In genomic region chr6:30252271-30253010, GRCm38 (mm10) we compare ENCODE assay signal across 16 mouse cellular contexts. TPM values are rescaled to one million over a fixed set of nuclear protein-coding genes. Genes with fewer than 3 reads are reported as not detected.
DNase-seq lines count a peak whose midpoint lies in the region; ATAC-seq and TF ChIP-seq lines count a peak whose summit lies in the region.
"Had no signal": no experiment of that assay in that cellular context is flagged by ENCODE, and none has a peak within 500 bp of the region (broad histone marks: within the 10 kb centered on the region; RNA-seq: fewer than 3 reads in every experiment).

No protein-coding gene starts in this region.

- intact Hi-C loops in left cerebral cortex, postnatal 14 days (cut with DNase I): no loop called here

- DNase-seq in frontal cortex, adult 2 months (ENCODE audit: extremely low spot score in 1 of 2, low spot score in 1 of 2): no peak
- peak; percentile 9 for DNase-seq in kidney, adult 11 months
- DNase-seq in kidney, adult 18-20 months: no peak
- DNase-seq in 3T3-L1 (ENCODE audit: low read depth, low spot score): peak; percentile 77
- no peak for DNase-seq in layer of hippocampus, adult 2 months (ENCODE audit: low spot score in 2 of 2)
- DNase-seq in left cerebral cortex, postnatal 14 days (ENCODE audit: low spot score in 2 of 2): no peak
- DNase-seq: adrenal gland, adult 8-10 months; B cell, adult 2 months; cerebellum, adult 8-10 months; right cerebral cortex, postnatal 14 days had no signal

- no peak overlapping the region for H3K27ac ChIP-seq in layer of hippocampus, adult 2 months
- H3K27ac ChIP-seq: forebrain, embryonic 10.5 days; heart, embryonic 10.5 days; hindbrain, embryonic 13.5 days; midbrain, embryonic 13.5 days had no signal

- TF ChIP-seq CTCF in layer of hippocampus, adult 2 months (conservative IDR thresholded peaks at IDR 0.05): no peak

- H3K4me3 ChIP-seq in layer of hippocampus, adult 2 months: no peak overlapping the region
- H3K4me3 ChIP-seq: forebrain, embryonic 10.5 days; heart, embryonic 10.5 days; hindbrain, embryonic 13.5 days; midbrain, embryonic 13.5 days had no signal

- ATAC-seq in frontal cortex, adult (ENCODE audit: low TSS enrichment): peak; percentile 42; the same call in 1 of the 2 replicates
- 0 out of 2 replicates have a peak, but pooled peaks have one; percentile 26 for ATAC-seq in erythroblast, adult 5-6 weeks (replicated peaks; ENCODE audit: low FRiP score, poor library complexity, severe bottlenecking)
- ATAC-seq: midbrain, embryonic 13.5 days had no signal

RNA-seq across cellular contexts. Expression of gene Ube2h, which starts 51.9 kb away (rescaled TPM):
- 78.2 and 80.0 TPM in 2 replicates for polyA plus RNA-seq in frontal cortex, adult 2 months (2012; rRNA removed)
- total RNA-seq in erythroblast, adult 5-6 weeks (2015; ENCODE audit: low replicate concordance): 230 and 271 TPM in 2 replicates
- 407 and 551 TPM in 2 replicates for total RNA-seq in erythroblast, adult 5-6 weeks (2017; ENCODE audit: low replicate concordance)
- 10 to 100 TPM; 87.9 to 88.1 TPM for total RNA-seq in layer of hippocampus, adult 2 months (2021)
- 10 to 100 TPM; 93.9 to 94.4 TPM for total RNA-seq in left cerebral cortex, postnatal 14 days (2021)

Comparison
In these comparisons a context has a peak if more than half of its experiments do, and no peak if none do; other contexts are left out.
1. DNase-seq: peak in kidney, adult 11 months (single experiment) and 3T3-L1 (single experiment); none in frontal cortex, adult 2 months (0 of 2), kidney, adult 18-20 months (single experiment), layer of hippocampus, adult 2 months (0 of 2) and left cerebral cortex, postnatal 14 days (0 of 2).